15 mouse cellular contexts compared by ENCODE assay signal in the genomic region with DNA sequence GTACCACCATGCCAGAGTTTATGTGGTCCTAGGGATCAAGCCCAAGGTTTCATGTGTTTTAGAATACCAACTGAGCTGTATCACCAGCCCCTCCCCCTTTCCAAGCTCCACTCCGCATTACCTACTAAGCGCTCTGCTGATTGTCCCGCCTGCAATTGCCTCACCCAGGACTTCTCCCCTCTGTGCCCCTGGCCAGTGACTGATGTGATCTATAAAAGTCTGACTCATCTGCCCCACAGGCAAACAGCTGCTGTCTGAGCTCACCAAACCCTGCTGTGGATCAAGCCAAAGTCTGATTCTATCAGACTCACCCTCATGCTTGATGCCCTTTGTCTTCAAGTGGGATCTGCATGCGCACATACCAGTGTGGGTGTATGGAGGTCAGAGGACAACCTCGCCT. TPM values are rescaled to one million over a fixed set of nuclear protein-coding genes. Genes with fewer than 3 reads are reported as not detected.
A peak's percentile ranks its signal among the peaks of the same experiment; 100 is the strongest.
DNase-seq lines count a peak whose midpoint lies in the region; ATAC-seq and TF ChIP-seq lines count a peak whose summit lies in the region.
"Had no signal": no experiment of that assay in that cellular context is flagged by ENCODE, and none has a peak within 500 bp of the region (broad histone marks: within the 10 kb centered on the region; RNA-seq: fewer than 3 reads in every experiment).

No protein-coding gene starts in this region.

- no peak for TF ChIP-seq CTCF in intestine, postnatal 0 days (IDR thresholded peaks at IDR 0.05; ENCODE audit: low read depth)

- H3K27ac ChIP-seq in intestine, postnatal 0 days (ENCODE audit: low read depth, low read length): peak overlapping the region; percentile 83
- H3K27ac ChIP-seq: forebrain, embryonic 13.5 days had no signal

- WGBS in intestine, postnatal 0 days: 46% methylated on average over 5 of the region's 5 CpGs

- ATAC-seq in intestine, postnatal 0 days: peak; percentile 97
- no peak for ATAC-seq in granulocyte monocyte progenitor cell, adult 5-6 weeks (replicated peaks; ENCODE audit: poor library complexity, severe bottlenecking)
- ATAC-seq: forebrain, embryonic 13.5 days; lung, postnatal 0 days had no signal

- peak; percentile 53 for DNase-seq in urinary bladder, postnatal 14 days (ENCODE audit: low spot score)
- no peak for DNase-seq in urinary bladder, postnatal 25 days (ENCODE audit: low spot score)
- DNase-seq in ZHBTc4 (ENCODE audit: low read depth, low spot score): peak; percentile 55
- peak; percentile 60 for DNase-seq in yolk sac, embryonic 10.5 days (ENCODE audit: low spot score)
- no peak for DNase-seq in thymus, postnatal 10 days (ENCODE audit: low spot score in 2 of 2)
- no peak for DNase-seq in right cerebral cortex, postnatal 4 days
- DNase-seq: cerebellum, adult 18-20 months; gastrocnemius, postnatal 14 days; kidney, postnatal 4 days; thymus, postnatal 36 days had no signal

- no peak overlapping the region for H3K9ac ChIP-seq in intestine, postnatal 0 days (ENCODE audit: low read depth, low read length)
- H3K9ac ChIP-seq: forebrain, embryonic 13.5 days had no signal

- no peak overlapping the region for H3K4me3 ChIP-seq in intestine, postnatal 0 days (ENCODE audit: low read depth, low read length)
- H3K4me3 ChIP-seq: forebrain, embryonic 13.5 days had no signal

- H3K27me3 ChIP-seq in intestine, postnatal 0 days (replicated peaks; ENCODE audit: control insufficient read depth, insufficient read depth, low read length): no peaks in the 10 kb centered on the region

- H3K4me1 ChIP-seq in intestine, postnatal 0 days (replicated peaks; ENCODE audit: control insufficient read depth, insufficient read depth, low read length): peaks cover 5% of the 10 kb centered on the region; the same call in 1 of the 2 replicates
- H3K4me1 ChIP-seq: forebrain, embryonic 13.5 days had no signal

- H3K36me3 ChIP-seq in intestine, postnatal 0 days (ENCODE audit: control insufficient read depth, insufficient read depth): peaks cover 38% of the 10 kb centered on the region

- H3K4me2 ChIP-seq in intestine, postnatal 0 days (replicated peaks; ENCODE audit: low read depth): no peak overlapping the region
- H3K4me2 ChIP-seq: forebrain, embryonic 13.5 days; midbrain, embryonic 11.5 days had no signal

- H3K9me3 ChIP-seq in intestine, postnatal 0 days (ENCODE audit: control insufficient read depth): no peaks in the 10 kb centered on the region
- H3K9me3 ChIP-seq: forebrain, embryonic 13.5 days had no signal

RNA-seq across cellular contexts. Expression of a gene that starts 8.7 kb away (rescaled TPM):
- polyA plus RNA-seq in intestine, postnatal 0 days (2015; fragmentation: Nextera tagmentation; extraction: Ambion mirVana): 32.3 and 35.9 TPM in 2 replicates
- 28.2 and 34.0 TPM in 2 replicates for total RNA-seq in granulocyte monocyte progenitor cell, adult 5-6 weeks (2014; fragmentation: Nextera tagmentation)
- 33.5 and 37.3 TPM in 2 replicates for total RNA-seq in granulocyte monocyte progenitor cell, adult 5-6 weeks (2017)

RNA-seq across cellular contexts. Expression of a gene that starts 18.5 kb away (rescaled TPM):
- 4.1 and 4.6 TPM in 2 replicates for polyA plus RNA-seq in intestine, postnatal 0 days (2015; fragmentation: Nextera tagmentation; extraction: Ambion mirVana)
- total RNA-seq in granulocyte monocyte progenitor cell, adult 5-6 weeks (2014; fragmentation: Nextera tagmentation): 6.8 and 8.5 TPM in 2 replicates
- total RNA-seq in granulocyte monocyte progenitor cell, adult 5-6 weeks (2017): 7.9 and 10.1 TPM in 2 replicates

RNA-seq across cellular contexts. Expression of a gene that starts 21.2 kb away (rescaled TPM):
- 6.4 and 9.8 TPM in 2 replicates for polyA plus RNA-seq in intestine, postnatal 0 days (2015; fragmentation: Nextera tagmentation; extraction: Ambion mirVana)
- total RNA-seq in granulocyte monocyte progenitor cell, adult 5-6 weeks (2014; fragmentation: Nextera tagmentation): 1.6 and 6.2 TPM in 2 replicates
- 20.8 and 21.1 TPM in 2 replicates for total RNA-seq in granulocyte monocyte progenitor cell, adult 5-6 weeks (2017)

RNA-seq across cellular contexts. Expression of a gene that starts 31.0 kb away (rescaled TPM):
- 765 and 832 TPM in 2 replicates for polyA plus RNA-seq in intestine, postnatal 0 days (2015; fragmentation: Nextera tagmentation; extraction: Ambion mirVana)
- total RNA-seq in granulocyte monocyte progenitor cell, adult 5-6 weeks (2014; fragmentation: Nextera tagmentation): 372 and 531 TPM in 2 replicates
- total RNA-seq in granulocyte monocyte progenitor cell, adult 5-6 weeks (2017): 127 and 170 TPM in 2 replicates

RNA-seq across cellular contexts. Expression of a gene that starts 55.8 kb away (rescaled TPM):
- 23.1 and 23.4 TPM in 2 replicates for polyA plus RNA-seq in intestine, postnatal 0 days (2015; fragmentation: Nextera tagmentation; extraction: Ambion mirVana)
- 42.2 and 45.3 TPM in 2 replicates for total RNA-seq in granulocyte monocyte progenitor cell, adult 5-6 weeks (2014; fragmentation: Nextera tagmentation)
- total RNA-seq in granulocyte monocyte progenitor cell, adult 5-6 weeks (2017): 47.9 and 51.3 TPM in 2 replicates

Comparison
In these comparisons a context has a peak if more than half of its experiments do, and no peak if none do; other contexts are left out.
1. DNase-seq: peak in urinary bladder, postnatal 14 days (single experiment), ZHBTc4 (single experiment) and yolk sac, embryonic 10.5 days (single experiment); none in urinary bladder, postnatal 25 days (single experiment), thymus, postnatal 10 days (0 of 2) and right cerebral cortex, postnatal 4 days (single experiment).